Mouse (Mus musculus): ENCODE results near the gene Cox15. TPM values are rescaled to one million over a fixed set of nuclear protein-coding genes. Genes with fewer than 3 reads are reported as not detected.
A peak's percentile ranks its signal among the peaks of the same experiment; 100 is the strongest.

Cox15 gene
- polyA plus RNA-seq, 1 experiment from 2014 or later: 15.3 TPM

DNA sequence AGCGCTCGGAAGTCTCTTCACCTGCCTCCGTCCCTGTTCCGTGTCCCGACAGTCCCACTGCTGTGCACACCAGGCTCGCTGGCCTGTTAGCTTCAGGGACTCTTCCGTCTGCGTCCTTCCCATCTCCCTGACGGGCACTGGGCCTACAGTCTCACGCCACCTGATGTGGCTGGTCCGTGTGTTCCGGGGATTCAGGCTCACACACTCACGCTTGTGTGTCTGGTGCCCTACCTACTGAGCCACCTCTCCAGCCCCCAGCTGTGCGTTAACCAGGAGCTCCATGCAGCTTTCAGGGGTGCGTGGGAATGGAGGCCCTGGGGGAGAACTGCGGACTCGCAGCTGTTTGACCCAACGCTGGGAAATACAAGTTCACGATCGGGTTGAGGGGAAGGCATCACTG is 28.6 kb downstream of the Cox15 start:
- Histone ChIP-seq H3K36me3 (ENCODE audit: control insufficient read depth, insufficient read depth) (peaks cover 92% of the 10 kb centered on the region), H3K4me1 (replicated peaks; ENCODE audit: control insufficient read depth, insufficient read depth, low read length) (no peaks in the 10 kb centered on the region)
- 92% methylated on average over 20 of the region's 20 CpGs for WGBS

GRCm38 (mm10) chr19:43723501-43723900 is 29.3 kb downstream of the Cox15 start:
- Histone ChIP-seq H3K4me2 (replicated peaks; ENCODE audit: low read depth) (no peak overlapping the region), H3K4me1 (replicated peaks; ENCODE audit: control insufficient read depth, insufficient read depth, low read length) (no peaks in the 10 kb centered on the region), H3K4me3 (ENCODE audit: low read depth, low read length) (no peak overlapping the region), H3K36me3 (ENCODE audit: control insufficient read depth, insufficient read depth) (peaks cover 92% of the 10 kb centered on the region), H3K9ac (ENCODE audit: low read depth, low read length) (no peak overlapping the region), H3K27ac (ENCODE audit: low read depth, low read length) (no peak overlapping the region), H3K27me3 (replicated peaks; ENCODE audit: control insufficient read depth, insufficient read depth, low read length) (no peaks in the 10 kb centered on the region), H3K9me3 (ENCODE audit: control insufficient read depth) (no peaks in the 10 kb centered on the region)
- WGBS: 78% methylated on average over 10 of the region's 10 CpGs
- ATAC-seq: no peak
- TF ChIP-seq CTCF (IDR thresholded peaks at IDR 0.05; ENCODE audit: low read depth): no peak

More for the DNA sequence above, 28.6 kb downstream of the Cox15 start:
- Histone ChIP-seq H3K4me3 (ENCODE audit: low read depth, low read length) (no peak overlapping the region), H3K9ac (ENCODE audit: low read depth, low read length) (no peak overlapping the region), H3K9me3 (ENCODE audit: control insufficient read depth) (no peaks in the 10 kb centered on the region), H3K4me2 (replicated peaks; ENCODE audit: low read depth) (no peak overlapping the region), H3K27ac (ENCODE audit: low read depth, low read length) (no peak overlapping the region), H3K27me3 (replicated peaks; ENCODE audit: control insufficient read depth, insufficient read depth, low read length) (no peaks in the 10 kb centered on the region)
- TF ChIP-seq CTCF (IDR thresholded peaks at IDR 0.05; ENCODE audit: low read depth): no peak
- ATAC-seq: no peak

DNA sequence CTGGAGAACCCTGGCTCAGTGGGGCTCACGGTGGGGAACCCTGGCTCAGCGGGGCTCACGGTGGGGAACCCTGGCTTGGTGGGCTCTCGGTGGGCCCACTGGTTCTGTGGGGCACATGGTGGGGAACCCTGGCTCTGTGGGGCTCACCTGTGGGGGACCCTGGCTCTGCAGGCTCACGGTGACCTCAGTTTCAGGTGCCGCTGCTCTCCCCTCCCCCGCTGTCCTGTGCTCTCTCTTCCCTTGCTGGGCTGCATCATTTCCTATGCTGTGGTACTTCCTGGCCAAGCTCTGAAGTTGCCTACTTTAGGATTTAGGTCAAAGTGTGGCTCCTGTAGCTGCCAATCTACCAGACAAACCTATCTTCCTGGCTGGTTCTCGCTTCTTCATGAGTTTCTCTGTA is 29.9 kb downstream of the Cox15 start:
- Histone ChIP-seq H3K4me3 (ENCODE audit: low read depth, low read length) (no peak overlapping the region), H3K9me3 (ENCODE audit: control insufficient read depth) (no peaks in the 10 kb centered on the region), H3K9ac (ENCODE audit: low read depth, low read length) (no peak overlapping the region), H3K4me2 (replicated peaks; ENCODE audit: low read depth) (no peak overlapping the region), H3K27me3 (replicated peaks; ENCODE audit: control insufficient read depth, insufficient read depth, low read length) (no peaks in the 10 kb centered on the region), H3K4me1 (replicated peaks; ENCODE audit: control insufficient read depth, insufficient read depth, low read length) (no peaks in the 10 kb centered on the region), H3K36me3 (ENCODE audit: control insufficient read depth, insufficient read depth) (peaks cover 92% of the 10 kb centered on the region), H3K27ac (ENCODE audit: low read depth, low read length) (no peak overlapping the region)
- no peak for ATAC-seq
- no peak for TF ChIP-seq CTCF (IDR thresholded peaks at IDR 0.05; ENCODE audit: low read depth)
- 85% methylated on average over 8 of the region's 8 CpGs for WGBS

DNA sequence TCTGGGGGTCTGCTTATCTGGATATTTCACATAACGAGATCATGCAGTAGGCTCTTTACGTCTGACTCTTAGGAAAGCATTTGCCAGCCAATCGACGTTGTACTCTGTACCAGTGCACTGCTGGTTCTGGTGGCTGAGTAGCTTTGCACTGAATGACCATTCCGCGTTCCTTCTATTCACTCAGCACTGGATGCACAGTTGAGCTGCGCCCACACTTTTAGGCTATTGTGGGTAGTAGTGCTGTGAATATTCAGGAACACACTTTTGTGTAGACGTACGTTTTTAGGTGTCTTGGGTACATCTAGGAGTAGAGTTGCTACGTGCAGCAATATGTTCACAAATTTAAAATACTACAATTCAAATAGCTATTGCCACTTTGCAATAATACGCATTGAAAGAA is 32.7 kb downstream of the Cox15 start:
- WGBS: 95% methylated on average over 11 of the region's 11 CpGs
- no peak for ATAC-seq
- Histone ChIP-seq H3K36me3 (ENCODE audit: control insufficient read depth, insufficient read depth) (peaks cover 87% of the 10 kb centered on the region), H3K4me2 (replicated peaks; ENCODE audit: low read depth) (no peak overlapping the region), H3K27me3 (replicated peaks; ENCODE audit: control insufficient read depth, insufficient read depth, low read length) (no peaks in the 10 kb centered on the region), H3K4me3 (ENCODE audit: low read depth, low read length) (no peak overlapping the region), H3K4me1 (replicated peaks; ENCODE audit: control insufficient read depth, insufficient read depth, low read length) (no peaks in the 10 kb centered on the region), H3K9me3 (ENCODE audit: control insufficient read depth) (no peaks in the 10 kb centered on the region), H3K9ac (ENCODE audit: low read depth, low read length) (no peak overlapping the region), H3K27ac (ENCODE audit: low read depth, low read length) (no peak overlapping the region)
- no peak for TF ChIP-seq CTCF (IDR thresholded peaks at IDR 0.05; ENCODE audit: low read depth)

- Histone ChIP-seq H3K4me3 (ENCODE audit: low read depth, low read length) (no peak overlapping the region), H3K9me3 (ENCODE audit: control insufficient read depth) (no peaks in the 10 kb centered on the region), H3K4me1 (replicated peaks; ENCODE audit: control insufficient read depth, insufficient read depth, low read length) (no peaks in the 10 kb centered on the region; the same call in none of the 2 replicates), H3K36me3 (ENCODE audit: control insufficient read depth, insufficient read depth) (peaks cover 55% of the 10 kb centered on the region), H3K4me2 (replicated peaks; ENCODE audit: low read depth) (no peak overlapping the region), H3K27me3 (replicated peaks; ENCODE audit: control insufficient read depth, insufficient read depth, low read length) (no peaks in the 10 kb centered on the region), H3K9ac (ENCODE audit: low read depth, low read length) (no peak overlapping the region), H3K27ac (ENCODE audit: low read depth, low read length) (peak overlapping the region; percentile 90; the same call in 1 of the 2 replicates)
- no peak for TF ChIP-seq CTCF (IDR thresholded peaks at IDR 0.05; ENCODE audit: low read depth)
- no peak for ATAC-seq
- WGBS: 72% methylated on average over 5 of the region's 5 CpGs
These were observed 40.8 kb downstream of the Cox15 start for GRCm38 (mm10) chr19:43711971-43712370.

- TF ChIP-seq CTCF (IDR thresholded peaks at IDR 0.05; ENCODE audit: low read depth): no peak
- H3K9me3 ChIP-seq (ENCODE audit: control insufficient read depth): no peaks in the 10 kb centered on the region
- no peak overlapping the region for H3K4me3 ChIP-seq (ENCODE audit: low read depth, low read length)
- no peaks in the 10 kb centered on the region for H3K27me3 ChIP-seq (replicated peaks; ENCODE audit: control insufficient read depth, insufficient read depth, low read length)
- peaks cover 57% of the 10 kb centered on the region for H3K36me3 ChIP-seq (ENCODE audit: control insufficient read depth, insufficient read depth)
- 32% methylated on average over 22 of the region's 22 CpGs for WGBS
- no peak overlapping the region; the same call in 1 of the 2 replicates for H3K9ac ChIP-seq (ENCODE audit: low read depth, low read length)
- ATAC-seq: peak; percentile 92
- peak overlapping the region; percentile 90 for H3K27ac ChIP-seq (ENCODE audit: low read depth, low read length)
- peak overlapping the region; percentile 4; the same call in 1 of the 2 replicates for H3K4me2 ChIP-seq (replicated peaks; ENCODE audit: low read depth)
- H3K4me1 ChIP-seq (replicated peaks; ENCODE audit: control insufficient read depth, insufficient read depth, low read length): no peaks in the 10 kb centered on the region; the same call in none of the 2 replicates
These were observed 41.5 kb downstream of the Cox15 start for GRCm38 (mm10) chr19:43711159-43711916.

All from intestine, postnatal 0 days (tissue).